Mouse (Mus musculus) heart, postnatal 14 days (tissue): ENCODE measurements around the gene Gm49405. TPM values are rescaled to one million over a fixed set of nuclear protein-coding genes. Genes with fewer than 3 reads are reported as not detected.
"Not testable (repeated sequence)": the region's sequence is repeated elsewhere in the genome, so short reads cannot be mapped to it uniquely, and the experiment has no call there.

Experiments used
- DNase-seq, 2 experiments: peaks; one replicate each; pipeline ENCODE4 v3.0.0; 2021 to 2022
- intact Hi-C: fragments of 180-260 bp; cut with DNase I; formaldehyde crosslinking; loops from one replicate; pipeline ENCODE4 v1.15.1; 2025
- total RNA-seq, 2 experiments: library from RNA; stranded (reverse); gene quantifications; 2 replicates each; pipeline ENCODE4 v1.2.3; 2021

The Gm49405 gene
- total RNA-seq, 2 experiments from 2014 or later = 2.0 to 2.6 TPM

DNA sequence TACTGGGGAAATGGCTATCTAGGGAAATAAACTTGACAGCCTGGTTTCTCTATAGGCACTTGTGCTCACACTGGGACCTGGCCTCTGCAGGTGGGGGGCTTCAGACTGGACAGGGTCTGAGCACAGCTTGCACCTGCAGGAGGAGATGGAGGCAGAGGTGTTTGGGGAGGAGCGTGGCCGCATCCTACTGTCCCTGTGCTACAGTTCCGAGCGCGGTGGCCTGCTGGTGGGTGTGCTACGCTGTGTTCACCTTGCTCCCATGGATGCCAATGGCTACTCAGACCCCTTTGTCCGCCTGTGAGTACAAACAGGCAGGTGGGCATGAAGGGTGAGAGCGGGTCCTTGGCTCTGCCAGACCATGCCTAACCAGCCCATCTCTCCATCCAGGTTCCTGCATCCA lies 5.5 kb downstream of the Gm49405 start:
- DNase-seq = no peak
- intact Hi-C loops = no loop called here

DNA sequence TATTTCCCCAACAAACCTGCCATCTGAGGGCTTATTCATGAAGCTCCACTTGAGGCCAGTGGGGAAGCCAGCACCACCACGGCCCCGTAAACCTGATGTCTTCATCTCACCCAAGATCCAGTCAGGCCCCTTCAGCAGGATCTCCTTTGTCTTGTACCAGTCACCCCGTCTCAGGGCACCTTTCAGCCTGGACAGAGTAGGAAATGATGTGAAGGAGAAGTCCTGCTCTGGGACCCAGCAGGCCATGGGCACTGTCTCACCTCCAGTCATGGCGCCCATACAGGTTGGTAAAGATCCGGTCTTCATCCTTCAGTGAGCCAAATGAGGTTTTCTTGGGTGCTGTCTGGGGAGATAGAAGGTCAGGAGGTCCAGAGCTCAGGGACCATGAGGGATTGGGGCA lies 10.7 kb downstream of the Gm49405 start:
- DNase-seq = no peak
- intact Hi-C loops = no loop called here

- intact Hi-C loops = loop anchor here (2.0 kb wide), 1 partner anchor 66 kb away; no protein-coding TSS in a partner anchor
- DNase-seq = peak; percentile 92 to 96
These were observed 12.1 kb downstream of the Gm49405 start, which contains the start of gene Ndufv1 for GRCm38 (mm10) chr19:4012432-4013022. Ndufv1 (minus strand) TSS chr19:4012806.

DNA sequence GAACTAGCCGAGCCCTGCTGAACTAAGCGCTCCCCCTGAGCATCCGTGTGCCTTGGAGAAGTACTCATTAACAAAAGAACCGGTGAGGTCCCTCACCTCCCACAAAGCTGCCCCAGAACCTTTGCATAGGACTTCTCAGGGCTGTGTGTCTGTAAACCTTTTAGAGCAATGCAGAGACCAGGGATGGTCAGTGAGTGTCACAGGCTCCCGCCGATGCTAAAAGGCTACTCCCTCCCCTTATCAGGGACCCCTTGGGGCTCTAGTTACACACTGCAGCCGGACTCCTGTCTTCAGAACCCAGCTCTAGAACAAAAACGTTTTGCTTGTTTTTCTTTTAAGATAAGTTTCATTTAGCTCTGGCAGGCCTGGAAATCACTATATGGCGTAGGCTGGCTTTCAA lies 12.6 kb downstream of the Gm49405 start:
- intact Hi-C loops = loop anchor here (2.0 kb wide), 1 partner anchor 66 kb away; no protein-coding TSS in a partner anchor
- no peak for DNase-seq

DNA sequence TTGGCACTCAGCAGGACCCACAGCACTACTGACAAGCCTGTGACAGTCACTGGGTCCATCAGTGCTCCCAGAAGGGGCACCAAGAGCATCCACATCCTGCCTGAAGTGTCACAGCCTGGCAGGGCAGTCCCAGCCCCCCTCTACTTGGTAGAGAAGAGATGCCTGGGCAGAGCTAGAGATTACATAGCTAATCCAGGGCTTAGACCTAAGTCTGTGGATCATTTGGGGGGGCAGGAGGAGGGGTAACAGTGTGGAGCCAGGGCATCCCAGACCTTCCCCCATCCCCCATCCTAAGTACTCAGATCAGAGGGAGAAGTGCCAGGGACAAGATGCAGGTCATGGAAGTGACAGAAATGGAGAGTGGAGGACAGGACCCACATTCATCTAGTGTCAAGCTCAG lies 14.4 kb downstream of the Gm49405 start:
- DNase-seq = no peak
- intact Hi-C loops = no loop called here

DNA sequence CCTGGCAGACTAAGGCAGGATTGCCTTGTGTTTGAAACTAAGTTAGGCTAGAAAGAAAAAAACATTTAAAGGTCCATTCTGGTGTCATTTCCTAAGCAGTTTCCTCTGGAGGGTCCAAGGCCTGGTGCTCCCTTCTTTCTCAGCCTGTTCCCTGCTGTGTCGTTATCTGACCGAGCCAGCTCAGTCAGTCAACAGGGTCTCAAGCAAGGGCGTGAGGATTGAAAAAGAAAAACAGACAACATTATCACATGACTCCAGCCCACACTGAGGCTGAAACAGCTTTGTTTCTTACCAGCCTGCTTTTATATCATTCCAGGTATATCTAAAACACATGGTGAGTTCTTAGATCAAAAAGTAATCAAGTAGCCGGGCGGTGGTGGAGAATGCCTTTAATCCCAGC lies 15.2 kb downstream of the Gm49405 start:
- intact Hi-C loops = no loop called here
- no peak for DNase-seq

DNA sequence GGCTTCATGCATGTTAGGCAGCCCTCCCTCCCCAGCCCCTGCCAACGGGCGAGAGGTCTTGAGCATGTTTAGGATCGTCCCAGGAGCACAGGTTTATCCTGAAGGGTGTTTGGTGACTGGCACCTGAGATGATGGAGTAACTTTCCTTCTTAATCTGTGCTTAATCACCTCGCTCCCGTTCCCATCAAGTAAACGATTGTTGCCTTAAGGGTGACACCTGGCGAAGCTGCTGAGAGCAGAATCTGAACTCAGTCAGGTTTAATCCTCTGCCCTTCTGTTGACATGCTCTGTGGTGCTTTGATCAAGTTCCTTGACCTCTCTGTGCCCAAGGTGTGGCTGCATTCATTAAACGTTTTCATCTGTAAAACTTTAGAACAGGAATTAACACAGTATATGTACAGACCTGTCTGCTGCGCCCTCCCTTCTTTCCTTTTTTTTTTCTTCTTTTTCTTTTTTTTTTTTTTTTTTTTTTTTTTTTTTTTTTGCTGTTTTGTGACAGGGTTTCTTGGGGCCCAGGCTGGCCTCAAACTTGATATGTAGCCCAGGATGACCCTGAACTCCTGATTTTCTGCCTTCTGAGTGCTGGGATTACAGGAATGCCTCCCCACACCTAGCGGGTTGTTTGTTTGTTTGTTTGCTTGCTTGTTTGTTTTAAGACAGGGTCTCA lies 17.6 kb downstream of the Gm49405 start:
- intact Hi-C loops = no loop called here
- DNase-seq = no peak

DNA sequence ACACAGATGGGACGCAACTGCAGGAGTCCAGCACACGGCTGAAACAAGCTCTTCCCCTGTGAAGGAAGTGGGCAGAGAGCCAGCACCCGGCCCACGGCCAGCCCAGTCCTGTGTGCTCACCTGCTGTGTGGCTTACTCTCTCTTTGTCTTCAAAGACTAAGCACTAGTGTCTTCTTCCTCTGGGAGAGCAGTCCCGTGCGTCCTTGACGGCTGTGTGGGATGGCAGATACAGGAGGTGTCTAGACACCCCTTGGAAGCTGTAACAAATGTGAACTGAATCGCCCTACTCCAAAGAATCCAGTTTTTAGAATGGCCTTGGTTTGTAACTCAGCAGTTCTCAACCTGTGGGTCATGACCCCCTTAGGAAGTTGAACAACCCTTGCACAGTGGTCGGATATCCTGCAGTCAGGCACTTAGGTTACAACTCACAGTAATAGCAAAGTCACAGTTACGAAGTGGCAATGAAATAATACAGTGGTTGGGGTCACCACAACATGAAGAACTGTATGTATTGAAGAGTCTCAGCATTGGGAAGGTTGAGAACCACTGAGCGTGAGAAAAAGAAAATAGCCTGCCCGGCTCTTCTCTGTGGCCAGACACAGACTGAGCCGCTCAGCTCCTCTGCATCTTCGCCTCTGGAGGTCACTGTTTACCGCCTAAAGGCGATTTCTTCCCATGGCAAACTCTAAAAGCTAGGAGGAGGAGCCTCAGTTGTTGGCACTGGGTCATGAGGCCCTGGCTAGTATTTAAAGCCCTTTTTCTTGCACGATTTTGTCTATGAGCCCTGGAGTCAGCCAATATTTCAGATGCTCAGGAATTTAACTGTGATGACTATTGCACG lies 18.5 kb downstream of the Gm49405 start:
- peak; percentile 82 to 89 for DNase-seq
- intact Hi-C loops = loop anchor here (1.0 kb wide), 2 partner anchors 29 to 209 kb away; no protein-coding TSS in a partner anchor

DNA sequence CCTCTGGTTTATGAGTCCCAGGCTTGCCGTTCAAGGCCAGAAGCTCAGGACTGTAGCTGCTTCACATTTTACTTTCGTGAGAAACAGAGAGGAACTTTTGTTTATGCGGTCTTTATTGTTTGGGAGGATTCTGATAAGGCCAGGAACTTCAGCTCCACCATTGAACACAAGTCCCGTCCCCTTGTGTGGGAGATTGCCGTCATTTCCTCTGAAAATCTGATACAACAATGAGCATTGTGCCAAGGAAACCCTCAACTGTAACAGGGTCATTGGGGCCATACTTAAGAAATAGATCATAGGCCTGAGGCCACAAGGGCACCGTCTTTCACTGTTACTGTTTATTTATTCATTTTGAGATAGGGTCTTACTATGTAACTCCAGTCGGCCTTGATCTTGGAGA lies 22.8 kb downstream of the Gm49405 start:
- no peak for DNase-seq
- intact Hi-C loops = no loop called here

- DNase-seq = no peak
- intact Hi-C loops = no loop called here
These were observed 27.1 kb downstream of the Gm49405 start for GRCm38 (mm10) chr19:4027576-4027975.

- no peak for DNase-seq
- intact Hi-C loops = no loop called here
These were observed 32.2 kb downstream of the Gm49405 start for GRCm38 (mm10) chr19:4032668-4033067.

GRCm38 (mm10) chr19:4033298-4033697 lies 32.9 kb downstream of the Gm49405 start:
- no peak for DNase-seq
- intact Hi-C loops = no loop called here

GRCm38 (mm10) chr19:4033742-4034141 lies 33.3 kb downstream of the Gm49405 start:
- DNase-seq = no peak
- intact Hi-C loops = no loop called here

GRCm38 (mm10) chr19:4036327-4037045 lies 36.1 kb downstream of the Gm49405 start:
- DNase-seq = no peak
- intact Hi-C loops = no loop called here

GRCm38 (mm10) chr19:4037154-4037787 lies 36.8 kb downstream of the Gm49405 start:
- intact Hi-C loops = not testable (repeated sequence)

DNA sequence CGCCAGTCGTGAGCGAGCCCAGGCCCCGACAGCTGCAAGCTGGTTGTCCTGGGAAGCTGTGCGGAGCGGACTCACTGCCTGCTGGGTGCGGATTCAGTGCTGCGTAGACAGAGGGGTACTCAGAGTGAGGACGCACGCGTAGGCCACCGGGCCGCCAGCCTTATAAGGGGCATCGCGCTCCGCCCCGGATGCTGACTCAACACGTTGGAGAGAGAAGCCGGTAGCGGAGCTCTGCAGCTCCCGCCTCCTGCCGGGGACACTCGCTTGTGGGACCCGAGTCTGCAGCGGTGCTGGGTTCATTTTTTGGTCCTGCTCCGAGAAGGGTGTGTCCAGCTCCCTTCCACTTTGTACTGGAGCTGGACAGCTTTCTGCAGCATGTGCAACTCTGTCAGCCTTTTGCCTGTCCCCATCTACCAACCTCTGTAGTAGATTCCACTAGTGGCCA lies 37.4 kb downstream of the Gm49405 start, which contains the start of gene Gstp1:
Gene Gstp1 (minus strand): TSS at position 198 of the 445 bp plus-strand sequence.
- intact Hi-C loops = no loop called here
- DNase-seq = peak; percentile 88 to 92

More at GRCm38 (mm10) chr19:4037154-4037787, 36.8 kb downstream of the Gm49405 start:
- DNase-seq = not testable (repeated sequence)

DNA sequence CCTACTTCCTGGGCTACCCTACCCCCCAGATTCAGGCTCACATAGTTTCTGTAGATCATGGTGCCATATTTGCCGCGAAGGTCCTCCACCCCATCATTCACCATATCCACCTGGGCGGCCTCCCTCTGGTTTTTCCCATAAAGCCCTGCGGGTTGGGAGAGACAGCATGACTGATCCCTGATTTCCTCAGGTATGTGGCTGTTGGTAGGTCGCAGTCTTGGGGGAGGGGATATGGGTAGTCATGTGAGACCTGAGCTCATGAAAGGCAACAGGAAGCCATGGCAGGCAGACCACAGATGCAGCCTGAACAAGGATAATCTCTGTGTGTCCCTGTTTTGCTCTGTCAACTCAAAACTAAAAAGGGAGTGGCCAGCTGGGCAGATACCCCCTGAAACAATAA lies 40.5 kb downstream of the Gm49405 start:
- DNase-seq, intact Hi-C loops: not testable (repeated sequence)

DNA sequence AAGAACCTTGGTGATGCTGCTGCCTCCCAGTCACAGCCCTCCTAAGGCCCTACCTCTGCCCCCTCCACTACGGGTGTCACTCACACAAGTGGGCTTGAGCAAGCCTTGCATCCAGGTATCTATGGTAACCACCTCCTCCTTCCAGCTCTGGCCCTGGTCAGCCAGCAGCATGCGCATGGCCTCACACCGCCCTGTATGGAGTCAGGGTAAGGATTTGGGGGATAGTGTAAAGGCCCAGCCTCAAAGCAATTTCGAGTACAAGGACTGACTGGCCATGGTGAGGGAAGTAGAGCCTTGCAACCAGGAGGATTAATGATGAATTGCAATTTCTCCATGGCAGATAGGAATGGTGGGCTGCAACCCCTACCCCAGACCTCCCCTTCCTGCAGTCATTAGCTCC lies 41.1 kb downstream of the Gm49405 start:
- DNase-seq, intact Hi-C loops: not testable (repeated sequence)

- DNase-seq = peak; percentile 49 to 54
- intact Hi-C loops = no loop called here
These were observed 41.7 kb downstream of the Gm49405 start for GRCm38 (mm10) chr19:4042124-4042523.

GRCm38 (mm10) chr19:4044109-4044508 lies 43.7 kb downstream of the Gm49405 start:
- DNase-seq, intact Hi-C loops: not testable (repeated sequence)
